Mouse (Mus musculus) stomach, postnatal 0 days (tissue): ENCODE measurements around the gene Stxbp3. TPM values are rescaled to one million over a fixed set of nuclear protein-coding genes. Genes with fewer than 3 reads are reported as not detected.
"Not testable (repeated sequence)": the region's sequence is repeated elsewhere in the genome, so short reads cannot be mapped to it uniquely, and the experiment has no call there.

Source experiments
- ATAC-seq: fragments of 200-750 bp; cut with Nextera tagmentation; 2 replicates; pipeline ENCODE4 v1.8.0; 2017; ENCODE audit not compliant: low FRiP score, low TSS enrichment
- DNase-seq: peaks from one replicate; pipeline ENCODE4 v3.0.0-alpha.2; 2016; ENCODE audit warnings: low spot score
- H3K27ac ChIP-seq: fragments of 300-500 bp; sonication (generic); replicated peaks from 2 replicates; pipeline ENCODE4 v1.5.1; 2014; ENCODE audit warnings: mild to moderate bottlenecking, control low read depth
- H3K27me3 ChIP-seq: fragments of 300-500 bp; sonication (generic); 2 replicates; pipeline ENCODE4 v1.6.1; 2014; ENCODE audit warnings: low read length; ENCODE audit not compliant: control insufficient read depth, insufficient read depth
- H3K36me3 ChIP-seq: fragments of 300-500 bp; sonication (generic); 2 replicates; pipeline ENCODE4 v1.6.1; 2014; ENCODE audit warnings: low read length, mixed read lengths; ENCODE audit not compliant: control insufficient read depth, insufficient read depth
- H3K4me1 ChIP-seq: fragments of 300-500 bp; sonication (generic); replicated peaks from 2 replicates; pipeline ENCODE4 v1.6.1; 2014; ENCODE audit warnings: antibody characterized with exemption; ENCODE audit not compliant: control insufficient read depth, insufficient read depth
- H3K4me2 ChIP-seq: fragments of 300-500 bp; sonication (generic); replicated peaks from 2 replicates; pipeline ENCODE4 v1.6.1; 2014; ENCODE audit warnings: low read depth, mild to moderate bottlenecking, control low read depth, moderate library complexity
- H3K4me3 ChIP-seq: fragments of 300-500 bp; sonication (generic); 2 replicates; pipeline ENCODE4 v1.5.1; 2014; ENCODE audit warnings: low read depth, low read length, control low read depth
- H3K9ac ChIP-seq: fragments of 300-500 bp; sonication (generic); 2 replicates; pipeline ENCODE4 v1.6.1; 2014; ENCODE audit warnings: mild to moderate bottlenecking, low read length, control low read depth, mixed read lengths
- H3K9me3 ChIP-seq: fragments of 300-500 bp; sonication (generic); 2 replicates; pipeline ENCODE4 v1.6.1; 2016; ENCODE audit warnings: low read length; ENCODE audit not compliant: control insufficient read depth
- CTCF ChIP-seq: IDR thresholded peaks from 2 replicates; pipeline ENCODE4 v1.5.1; 2016; ENCODE audit warnings: antibody characterized with exemption, low read depth, mild to moderate bottlenecking, moderate library complexity
- EP300 ChIP-seq: optimal IDR thresholded peaks from 2 replicates; pipeline ENCODE3; 2016; ENCODE audit warnings: antibody characterized with exemption
- WGBS: fragments of 180-500 bp; shearing (Covaris S2); extraction: QIAGEN DNeasy Blood & Tissue Kit; methylation state at CpG from one replicate; pipeline ENCODE4 v1.1.7; 2014; 5-methylcytosine and 5-hydroxymethylcytosine counted together
- polyA plus RNA-seq: library from polyadenylated mRNA; unstranded; fragments of >200 nt; fragmentation: Nextera tagmentation; extraction: Ambion mirVana; gene quantifications from 2 replicates; pipeline ENCODE4 v1.2.1, GENCODE M21; 2015

Gene Stxbp3
- polyA plus RNA-seq, 1 experiment from 2014 or later: 39.3 TPM

- Histone ChIP-seq H3K27ac (no peak overlapping the region), H3K4me2 (no peak overlapping the region), H3K9ac (no peak overlapping the region), H3K9me3 (no peaks in the 10 kb centered on the region), H3K27me3 (no peaks in the 10 kb centered on the region), H3K4me3 (no peak overlapping the region), H3K4me1 (no peaks in the 10 kb centered on the region; the same call in 1 of the 2 replicates), H3K36me3 (no peaks in the 10 kb centered on the region)
- WGBS: 92% methylated on average over 6 of the region's 6 CpGs
- ATAC-seq: no peak
- TF ChIP-seq EP300: no peak
- no peak for TF ChIP-seq CTCF
- no peak for DNase-seq
Observed at GRCm38 (mm10) chr3:108836931-108837330, 3.4 kb downstream of the Stxbp3 start.

- H3K4me3 ChIP-seq, H3K27me3 ChIP-seq, H3K4me1 ChIP-seq, H3K4me2 ChIP-seq, DNase-seq, H3K36me3 ChIP-seq, H3K9me3 ChIP-seq, H3K27ac ChIP-seq, H3K9ac ChIP-seq, ATAC-seq: not testable (repeated sequence)
- 92% methylated on average over 1 of the region's 1 CpGs for WGBS
Observed at GRCm38 (mm10) chr3:108833717-108834116, 6.6 kb downstream of the Stxbp3 start.

- H3K4me1 ChIP-seq: no peaks in the 10 kb centered on the region
- no peak for TF ChIP-seq CTCF
- no peak for TF ChIP-seq EP300
- no peak overlapping the region for H3K4me3 ChIP-seq
- no peak for DNase-seq
- H3K9ac ChIP-seq: no peak overlapping the region
- H3K9me3 ChIP-seq: no peaks in the 10 kb centered on the region
- 90% methylated on average over 6 of the region's 6 CpGs for WGBS
- H3K36me3 ChIP-seq: peaks cover 2% of the 10 kb centered on the region; the same call in 1 of the 2 replicates
- H3K4me2 ChIP-seq: no peak overlapping the region
- no peak overlapping the region for H3K27ac ChIP-seq
- no peaks in the 10 kb centered on the region for H3K27me3 ChIP-seq
- ATAC-seq: no peak
Observed at GRCm38 (mm10) chr3:108831750-108832149, 8.6 kb downstream of the Stxbp3 start.

- H3K27ac ChIP-seq: no peak overlapping the region
- DNase-seq: no peak
- peaks cover 5% of the 10 kb centered on the region for H3K36me3 ChIP-seq
- TF ChIP-seq CTCF (no peak), EP300 (no peak)
- H3K9ac ChIP-seq: no peak overlapping the region
- 71% methylated on average over 11 of the region's 11 CpGs for WGBS
- ATAC-seq: no peak
- H3K4me2 ChIP-seq: no peak overlapping the region
- no peak overlapping the region for H3K4me3 ChIP-seq
- no peaks in the 10 kb centered on the region for H3K27me3 ChIP-seq
- no peaks in the 10 kb centered on the region for H3K4me1 ChIP-seq
- H3K9me3 ChIP-seq: no peaks in the 10 kb centered on the region
Observed at GRCm38 (mm10) chr3:108830493-108830892, 9.8 kb downstream of the Stxbp3 start.

- DNase-seq (no peak), ATAC-seq (no peak)
- no peak for TF ChIP-seq CTCF
- TF ChIP-seq EP300: no peak
- Histone ChIP-seq H3K27ac (no peak overlapping the region), H3K27me3 (no peaks in the 10 kb centered on the region), H3K4me2 (no peak overlapping the region), H3K4me3 (no peak overlapping the region), H3K9me3 (no peaks in the 10 kb centered on the region), H3K36me3 (peaks cover 7% of the 10 kb centered on the region; the same call in 1 of the 2 replicates), H3K9ac (no peak overlapping the region), H3K4me1 (no peaks in the 10 kb centered on the region)
- WGBS: 51% methylated on average over 4 of the region's 4 CpGs
Observed at GRCm38 (mm10) chr3:108815631-108816030, 24.7 kb downstream of the Stxbp3 start.

- ATAC-seq (no peak), DNase-seq (no peak)
- Histone ChIP-seq H3K4me1 (no peaks in the 10 kb centered on the region), H3K27me3 (no peaks in the 10 kb centered on the region), H3K9ac (no peak overlapping the region), H3K9me3 (no peaks in the 10 kb centered on the region), H3K4me3 (no peak overlapping the region), H3K27ac (no peak overlapping the region), H3K36me3 (no peaks in the 10 kb centered on the region), H3K4me2 (no peak overlapping the region)
- WGBS: 65% methylated on average over 4 of the region's 4 CpGs
- no peak for TF ChIP-seq EP300
- TF ChIP-seq CTCF: no peak
Observed at GRCm38 (mm10) chr3:108810747-108811263, 29.5 kb downstream of the Stxbp3 start.
